Mouse (Mus musculus): Measurements from ENCODE around the gene Sgo2a.
"Not testable (repeated sequence)": the region's sequence is repeated elsewhere in the genome, so short reads cannot be mapped to it uniquely, and the experiment has no call there.

Gene Sgo2a

DNA sequence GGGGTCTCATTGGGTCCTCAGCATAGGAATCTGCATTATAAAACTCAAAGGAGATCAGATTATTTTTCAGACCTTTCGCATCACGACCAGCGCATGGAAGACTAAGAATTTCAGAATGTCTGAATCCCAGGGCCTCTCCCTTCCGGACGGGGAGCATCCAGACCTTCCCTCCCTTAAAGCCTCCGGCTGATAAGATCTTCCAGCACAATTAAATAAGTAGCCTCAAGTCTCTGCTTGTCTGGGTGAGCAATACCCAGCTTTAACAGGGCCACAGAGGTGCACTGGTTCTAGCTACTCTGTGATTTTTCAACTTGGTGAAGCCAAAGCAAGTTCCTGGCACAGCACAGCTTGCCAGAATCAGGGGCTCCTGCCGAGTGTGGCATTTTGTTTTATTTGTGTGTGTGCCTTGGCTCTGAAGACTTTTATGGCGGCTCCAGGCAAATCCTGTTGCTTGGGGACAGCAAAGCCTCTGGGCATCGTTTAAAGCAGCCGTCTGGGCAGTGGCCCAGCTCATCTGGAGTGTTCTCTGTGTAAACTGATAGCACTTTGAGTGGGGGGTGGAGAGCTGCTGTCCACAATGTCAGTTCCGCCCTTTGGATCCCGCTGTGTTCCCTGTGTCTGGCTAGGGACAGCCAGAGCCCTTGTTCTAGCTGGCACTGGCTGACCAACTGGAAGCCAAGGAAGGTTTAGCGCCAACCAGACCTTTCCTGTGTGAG, 34.5 kb downstream of the Sgo2a start:
- DNase-seq (ENCODE audit: low read depth, low spot score), result peak; percentile 50

DNA sequence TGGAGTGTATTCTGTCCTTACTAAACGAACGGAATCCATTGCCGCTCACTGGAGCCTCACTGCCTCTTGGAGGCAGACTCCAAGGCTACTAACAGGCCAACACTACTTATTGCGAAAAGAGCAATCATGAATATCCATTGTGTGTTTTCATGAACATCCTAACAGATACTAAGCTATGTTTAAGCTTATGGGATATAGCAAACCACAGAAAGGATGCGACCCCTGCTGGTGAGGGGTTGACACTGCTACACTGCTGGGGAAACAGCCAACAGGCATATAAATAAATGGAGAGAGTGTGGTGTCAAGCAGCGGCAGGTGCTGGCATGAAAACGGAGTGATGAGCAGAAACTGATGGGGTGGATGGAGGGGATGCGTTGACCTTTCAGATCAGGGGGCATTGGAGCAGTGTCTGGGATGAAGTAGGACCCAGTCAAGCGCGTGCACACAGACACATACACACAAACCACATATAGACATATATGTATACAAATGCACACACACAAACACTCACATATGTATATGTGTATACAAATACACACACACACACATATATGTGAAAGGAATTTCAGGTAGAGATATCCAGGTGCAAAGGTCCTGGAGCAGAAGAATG, 35.5 kb downstream of the Sgo2a start:
- DNase-seq (ENCODE audit: low read depth, low spot score), result peak; percentile 84

DNA sequence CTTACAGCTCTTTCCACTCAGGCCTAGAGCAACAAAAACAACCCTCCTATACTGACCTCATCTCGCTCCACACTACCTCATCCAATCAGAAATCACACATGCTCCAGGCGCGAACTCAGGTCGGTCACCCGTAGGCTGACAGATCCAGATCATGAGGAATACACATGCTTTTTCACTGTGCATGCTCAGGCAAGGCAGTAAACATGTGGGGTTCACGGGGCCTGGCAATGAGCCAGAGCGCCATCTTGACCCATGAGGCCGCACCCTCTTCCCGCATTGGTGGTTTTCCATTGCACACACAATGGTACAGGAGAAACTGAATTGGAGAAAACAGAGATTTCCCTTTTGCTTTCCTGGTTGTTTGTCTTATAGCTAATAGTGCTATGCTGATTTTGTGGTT, 41.5 kb downstream of the Sgo2a start:
- not testable (repeated sequence) for DNase-seq (ENCODE audit: low read depth, low spot score)

DNA sequence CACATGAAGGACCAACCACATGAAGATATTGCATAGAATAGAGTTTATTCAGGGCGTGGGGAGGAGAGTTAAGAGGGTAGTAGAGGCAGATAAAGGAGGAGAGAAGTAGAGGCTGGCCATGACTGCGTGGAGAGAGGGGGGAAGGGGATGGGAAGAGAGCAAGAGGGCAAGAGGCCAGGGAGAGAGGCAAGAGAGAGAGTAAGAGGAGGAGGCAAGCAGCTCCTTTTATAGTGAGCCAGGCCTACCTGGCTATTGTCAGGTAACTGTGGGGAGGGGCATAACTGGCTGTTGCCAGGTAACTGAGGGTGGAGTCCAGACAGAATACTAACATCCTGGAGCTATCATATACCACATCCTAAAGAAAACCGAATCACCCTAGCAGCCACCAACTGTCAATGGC, 49.3 kb downstream of the Sgo2a start:
- no peak for DNase-seq (ENCODE audit: low read depth, low spot score)

DNA sequence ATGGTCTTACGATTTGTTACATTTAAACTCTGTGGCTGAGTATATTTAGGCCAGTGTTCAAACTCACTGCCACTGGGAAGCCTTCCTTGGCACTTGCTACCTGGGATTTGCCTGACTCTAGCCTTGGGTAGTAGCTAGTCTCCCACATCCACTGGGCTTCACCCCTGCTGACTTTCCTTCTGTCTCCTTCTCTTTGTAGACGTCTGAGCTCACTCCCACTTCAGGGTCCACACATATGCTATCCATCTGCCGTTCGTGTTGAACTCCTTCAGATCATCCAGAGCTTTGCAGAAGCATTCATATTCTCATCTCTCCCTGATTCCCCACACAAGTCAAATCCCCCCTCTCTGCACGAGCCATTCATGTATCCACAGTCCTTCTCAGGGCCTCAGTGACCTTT, 49.8 kb downstream of the Sgo2a start:
- no peak for DNase-seq (ENCODE audit: low read depth, low spot score)

DNA sequence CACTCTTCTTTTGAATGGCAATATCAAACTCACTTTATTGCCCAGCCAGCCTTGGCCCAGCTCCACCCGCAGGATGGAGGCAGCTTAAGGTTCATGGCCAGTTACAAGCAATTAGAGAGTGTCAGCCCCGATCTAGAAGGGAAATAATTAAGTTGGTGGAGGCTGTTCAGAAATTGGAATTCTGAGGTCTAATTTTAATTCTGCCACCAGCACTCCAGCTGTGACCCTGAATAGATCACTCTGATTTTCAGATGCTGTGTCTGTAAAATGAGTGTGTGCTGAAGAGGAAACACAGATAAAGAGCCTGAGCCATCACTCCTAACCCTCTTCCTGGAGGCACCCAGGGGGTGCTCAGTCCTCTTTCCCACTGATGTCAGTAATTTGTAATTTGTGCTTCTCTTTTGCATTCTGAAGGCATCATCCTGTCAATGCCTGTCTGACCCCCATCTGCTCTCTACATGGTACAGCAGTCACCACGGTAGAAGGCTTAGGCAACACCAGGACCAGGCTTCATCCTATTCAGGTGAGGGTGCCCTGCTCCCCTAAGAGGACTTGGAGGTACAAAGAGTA, 51.0 kb downstream of the Sgo2a start:
- no peak for DNase-seq (ENCODE audit: low read depth, low spot score)

DNA sequence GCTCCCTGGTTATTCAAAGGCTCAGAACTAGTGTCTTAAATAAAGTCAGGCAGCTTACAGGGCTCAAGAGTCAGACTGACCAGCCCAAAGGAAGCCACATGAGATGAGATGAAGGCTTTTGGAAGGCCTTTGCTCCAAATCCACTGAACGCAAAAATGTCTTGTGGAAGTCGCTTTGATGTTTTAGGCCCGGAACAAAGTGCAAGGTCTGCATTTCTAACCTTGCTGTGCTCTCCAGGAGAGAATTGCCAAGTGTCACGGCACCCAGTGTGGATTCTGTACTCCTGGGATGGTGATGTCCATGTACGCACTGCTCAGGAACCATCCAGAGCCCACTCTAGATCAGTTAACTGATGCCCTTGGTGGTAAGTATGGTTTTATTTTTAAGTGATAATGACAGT, 53.4 kb downstream of the Sgo2a start:
- no peak for DNase-seq (ENCODE audit: low read depth, low spot score)

DNA sequence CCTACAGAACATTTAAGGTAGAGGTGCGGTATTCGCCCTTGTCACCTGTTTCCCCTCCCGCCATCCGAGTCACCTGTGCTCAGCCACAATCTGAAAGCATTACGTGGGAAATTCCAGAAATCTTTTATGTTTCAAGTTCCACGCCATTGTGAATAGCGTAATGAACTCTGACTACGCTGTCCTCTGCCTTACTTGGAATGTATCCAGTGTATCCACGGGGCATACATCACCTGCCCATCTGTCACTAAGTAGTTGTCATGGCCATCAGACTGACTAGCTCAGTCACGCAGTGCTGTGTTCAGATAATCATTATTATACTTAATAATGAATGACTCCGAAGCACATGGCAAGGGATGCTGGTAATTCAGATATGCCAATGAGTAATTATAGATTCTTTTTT, 59.8 kb downstream of the Sgo2a start:
- no peak for DNase-seq (ENCODE audit: low read depth, low spot score)

DNA sequence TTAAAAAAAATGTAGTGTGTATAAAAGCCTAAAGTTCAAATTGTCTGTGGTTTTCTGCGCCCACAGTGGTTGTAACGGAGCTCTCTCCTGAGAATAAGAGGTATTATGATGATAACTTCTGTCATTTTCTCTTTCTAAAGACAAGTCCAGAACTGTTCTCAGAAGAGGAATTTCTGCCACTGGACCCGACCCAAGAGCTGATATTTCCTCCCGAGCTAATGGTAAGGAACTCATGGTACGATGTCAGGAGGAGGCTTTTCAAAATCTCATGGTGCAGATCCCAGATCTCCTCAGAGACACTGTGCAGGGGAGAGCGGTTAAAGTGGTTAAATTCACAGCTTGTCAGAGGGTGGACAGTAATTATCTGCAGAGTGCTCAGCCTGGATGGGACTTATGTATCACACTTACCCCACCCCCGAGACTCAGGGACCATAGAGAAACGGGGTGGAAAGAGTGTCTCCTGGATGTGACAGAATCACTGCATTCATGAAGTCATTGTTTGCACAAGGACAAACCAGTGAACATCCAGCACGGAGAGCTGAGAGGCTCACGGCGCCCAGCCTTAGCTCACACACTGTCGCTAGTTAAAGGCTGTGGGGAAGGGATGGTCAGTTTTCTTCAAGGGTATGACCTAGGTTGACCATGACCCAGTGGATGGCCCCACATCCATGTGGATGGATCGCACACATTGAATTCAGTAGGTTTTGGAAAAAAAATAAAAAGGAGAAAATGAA, 60.5 kb downstream of the Sgo2a start:
- DNase-seq (ENCODE audit: low read depth, low spot score), result no peak

DNA sequence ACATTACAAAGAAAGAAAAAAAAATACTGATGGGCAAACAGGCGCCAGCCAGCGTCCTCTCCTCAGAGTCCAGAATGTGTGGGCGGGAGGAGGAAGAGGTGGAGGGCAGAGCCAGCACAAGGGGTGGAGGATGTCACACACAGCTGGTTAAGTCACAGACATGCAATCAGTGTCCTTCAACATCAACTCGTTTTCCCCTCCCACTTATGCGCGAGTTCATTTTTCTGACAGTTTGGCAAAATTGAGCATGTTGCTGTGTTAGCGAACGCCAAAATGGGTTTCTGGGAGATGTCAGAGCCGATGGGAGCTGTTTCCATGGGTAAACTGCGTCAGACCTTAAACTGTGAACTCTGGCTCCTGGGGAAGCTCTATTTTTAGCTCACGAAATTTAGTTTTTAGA, 61.2 kb downstream of the Sgo2a start:
- no peak for DNase-seq (ENCODE audit: low read depth, low spot score)

DNA sequence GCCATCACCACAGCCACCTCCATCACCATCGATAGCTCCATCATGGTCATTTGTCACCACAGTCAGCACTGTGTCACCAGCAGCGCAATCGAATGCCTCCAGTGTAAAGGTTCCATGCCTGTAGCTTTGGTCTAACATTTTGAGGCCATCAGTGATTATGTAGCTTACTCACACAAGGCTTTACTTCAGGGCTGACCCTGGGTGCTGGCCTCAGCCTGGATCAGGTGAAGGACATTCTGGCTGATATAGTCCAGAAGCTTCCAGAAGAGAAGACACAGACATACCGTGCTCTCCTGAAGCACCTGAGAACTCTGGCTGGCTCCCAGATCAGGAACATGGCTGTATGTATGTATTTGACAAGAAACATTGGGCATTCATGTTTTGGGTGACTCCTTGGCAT, 63.1 kb downstream of the Sgo2a start:
- no peak for DNase-seq (ENCODE audit: low read depth, low spot score)

DNA sequence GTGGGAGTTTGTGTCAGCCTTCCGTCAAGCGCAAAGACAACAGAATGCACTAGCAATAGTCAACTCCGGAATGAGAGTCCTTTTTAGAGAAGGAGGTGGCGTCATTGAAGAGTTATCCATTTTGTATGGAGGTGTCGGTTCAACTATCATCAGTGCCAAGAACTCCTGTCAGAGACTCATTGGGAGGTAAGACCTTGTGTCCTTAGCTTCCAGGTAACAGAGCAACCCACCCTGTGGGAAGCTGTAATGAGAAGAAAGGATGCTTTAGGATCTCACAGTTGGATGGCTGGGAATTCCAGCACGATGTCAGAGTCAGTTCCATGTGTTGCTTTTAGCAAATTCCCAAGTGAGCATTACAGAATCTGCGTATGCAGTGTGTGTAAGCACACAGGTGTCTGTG, 66.4 kb downstream of the Sgo2a start:
- no peak for DNase-seq (ENCODE audit: low read depth, low spot score)

DNA sequence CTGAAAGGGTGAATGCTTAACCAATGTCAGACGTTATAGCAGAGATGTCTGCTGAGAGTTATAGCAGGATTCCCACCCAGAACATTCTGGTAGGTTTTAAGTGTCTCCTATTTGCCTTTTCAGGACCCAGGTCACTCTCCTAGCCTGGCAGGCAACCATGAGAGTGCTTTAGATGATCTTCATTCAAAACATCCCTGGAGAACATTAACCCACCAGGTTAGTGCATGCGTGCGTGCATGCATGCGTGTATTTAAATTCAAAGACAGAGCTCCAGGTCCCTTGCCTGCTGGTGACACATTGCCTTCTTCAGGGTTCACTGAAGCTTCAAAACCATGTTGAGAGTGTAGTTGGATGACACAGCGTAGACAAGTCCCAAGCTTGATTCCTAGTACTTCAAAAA, 69.4 kb downstream of the Sgo2a start:
- DNase-seq (ENCODE audit: low read depth, low spot score), result no peak

DNA sequence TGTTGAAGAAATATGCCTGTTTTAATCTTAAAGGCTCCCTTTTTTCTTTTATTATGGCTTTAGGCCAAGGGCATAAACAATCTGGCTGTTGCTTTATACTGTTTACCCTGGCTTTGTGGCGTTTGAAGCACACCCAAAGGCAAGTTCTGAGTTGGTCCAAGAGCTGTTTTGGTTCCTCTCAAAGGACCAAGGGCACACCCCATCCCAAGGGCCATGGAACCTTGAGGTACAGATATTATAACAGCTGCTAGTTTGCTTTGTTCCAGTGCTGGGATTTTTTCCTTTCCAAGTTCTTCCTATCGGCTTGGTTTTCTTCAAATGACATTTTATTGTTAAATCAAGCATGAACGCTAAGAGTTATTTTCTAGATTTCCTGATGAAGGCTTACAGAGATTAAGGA, 69.8 kb downstream of the Sgo2a start:
- DNase-seq (ENCODE audit: low read depth, low spot score), result no peak

DNA sequence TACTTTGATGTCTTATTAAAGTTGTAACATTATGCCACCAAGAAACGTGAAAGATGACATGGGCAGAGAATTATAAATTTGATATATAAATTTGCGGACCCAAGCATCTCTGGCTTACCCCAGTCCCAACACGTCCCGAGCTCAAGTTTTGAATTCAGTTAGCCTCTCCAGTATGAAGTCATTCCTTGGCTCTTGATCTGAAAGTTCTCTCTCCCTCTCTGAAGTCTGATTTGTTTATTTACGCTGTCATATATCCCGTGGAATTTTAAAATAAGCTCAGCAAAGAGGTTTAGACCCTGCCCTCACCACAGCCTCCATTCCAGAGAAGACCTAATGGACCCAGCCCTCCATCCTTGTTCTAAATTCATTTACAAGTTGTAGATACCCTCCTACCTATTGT, 73.4 kb downstream of the Sgo2a start:
- no peak for DNase-seq (ENCODE audit: low read depth, low spot score)

DNA sequence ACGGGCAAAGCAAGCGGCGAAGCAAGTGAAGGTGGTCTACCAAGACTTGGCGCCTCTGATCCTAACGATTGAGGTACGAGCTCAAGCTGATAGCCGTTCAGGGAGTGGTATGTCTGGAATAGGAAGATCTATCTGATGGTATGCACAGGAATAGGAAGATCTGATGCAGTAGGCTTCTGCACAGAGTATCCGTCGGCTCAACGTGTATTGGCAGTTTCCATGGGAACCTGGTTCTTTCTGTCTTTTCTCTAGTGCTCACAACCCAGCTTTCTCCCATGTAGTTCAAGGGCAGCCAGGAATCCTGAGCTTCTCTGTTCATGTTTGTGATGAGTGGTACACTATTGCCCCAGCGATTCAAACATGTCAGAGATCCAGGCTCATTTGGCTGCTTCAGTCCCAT, 74.3 kb downstream of the Sgo2a start:
- no peak for DNase-seq (ENCODE audit: low read depth, low spot score)

DNA sequence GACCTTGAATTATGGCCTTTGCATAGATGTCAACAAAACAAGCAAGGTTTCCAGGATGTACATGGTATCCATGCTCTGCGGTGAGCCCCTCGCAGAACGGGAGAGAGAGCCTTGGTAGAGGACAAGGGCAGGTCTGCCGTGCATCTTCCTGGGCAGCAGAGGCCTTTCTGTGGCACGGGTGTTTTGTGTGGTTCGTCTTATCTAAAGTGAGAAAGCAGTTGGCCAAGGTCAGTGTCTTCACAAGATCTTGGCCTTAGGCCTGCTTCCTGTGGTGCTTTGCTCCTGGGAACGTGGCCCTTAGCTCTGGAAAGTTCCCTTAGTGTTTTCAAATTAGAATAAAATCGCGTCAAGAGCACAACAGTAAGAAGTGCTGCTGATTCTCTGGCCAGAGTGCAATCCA, 75.2 kb downstream of the Sgo2a start:
- DNase-seq (ENCODE audit: low read depth, low spot score), result no peak

DNA sequence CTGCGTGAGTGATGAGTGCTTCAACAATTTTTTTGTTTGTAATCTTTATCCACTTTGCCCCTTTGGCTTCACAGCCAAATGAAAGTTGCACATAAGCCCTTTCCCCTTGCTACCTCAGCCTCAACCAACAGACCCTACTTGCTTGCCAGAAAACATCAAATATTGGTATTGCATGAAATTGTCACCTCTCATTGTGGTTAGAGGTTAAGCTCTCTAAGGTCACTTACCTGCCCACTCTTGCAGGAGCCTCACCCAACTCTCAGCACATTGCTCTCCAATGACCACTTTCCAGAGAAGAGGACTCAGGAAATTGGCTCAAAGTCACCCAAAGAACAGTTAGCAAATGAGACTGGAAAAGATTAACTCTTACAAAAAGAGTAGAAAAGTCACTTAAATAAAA, 75.7 kb downstream of the Sgo2a start:
- DNase-seq (ENCODE audit: low read depth, low spot score), result no peak

DNA sequence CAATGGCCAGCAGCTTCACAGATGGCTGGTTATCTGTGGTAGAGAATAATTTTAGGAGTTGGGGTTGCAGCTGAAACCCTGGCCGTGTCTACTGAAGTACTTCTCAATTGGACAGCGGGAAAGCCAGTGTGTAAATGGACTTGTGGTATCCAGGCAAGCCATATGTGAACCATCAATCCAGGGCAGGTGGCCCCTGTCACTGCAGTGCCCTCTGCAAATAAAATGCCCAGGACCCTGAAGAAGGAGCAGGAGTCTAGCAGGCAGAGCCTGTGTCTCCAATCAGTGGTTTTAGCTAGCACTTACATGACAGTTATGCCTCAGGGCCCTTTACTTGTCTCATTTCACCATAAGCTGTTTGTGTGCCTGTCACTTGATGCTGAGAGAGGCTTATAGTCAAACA, 76.6 kb downstream of the Sgo2a start:
- DNase-seq (ENCODE audit: low read depth, low spot score), result no peak

DNA sequence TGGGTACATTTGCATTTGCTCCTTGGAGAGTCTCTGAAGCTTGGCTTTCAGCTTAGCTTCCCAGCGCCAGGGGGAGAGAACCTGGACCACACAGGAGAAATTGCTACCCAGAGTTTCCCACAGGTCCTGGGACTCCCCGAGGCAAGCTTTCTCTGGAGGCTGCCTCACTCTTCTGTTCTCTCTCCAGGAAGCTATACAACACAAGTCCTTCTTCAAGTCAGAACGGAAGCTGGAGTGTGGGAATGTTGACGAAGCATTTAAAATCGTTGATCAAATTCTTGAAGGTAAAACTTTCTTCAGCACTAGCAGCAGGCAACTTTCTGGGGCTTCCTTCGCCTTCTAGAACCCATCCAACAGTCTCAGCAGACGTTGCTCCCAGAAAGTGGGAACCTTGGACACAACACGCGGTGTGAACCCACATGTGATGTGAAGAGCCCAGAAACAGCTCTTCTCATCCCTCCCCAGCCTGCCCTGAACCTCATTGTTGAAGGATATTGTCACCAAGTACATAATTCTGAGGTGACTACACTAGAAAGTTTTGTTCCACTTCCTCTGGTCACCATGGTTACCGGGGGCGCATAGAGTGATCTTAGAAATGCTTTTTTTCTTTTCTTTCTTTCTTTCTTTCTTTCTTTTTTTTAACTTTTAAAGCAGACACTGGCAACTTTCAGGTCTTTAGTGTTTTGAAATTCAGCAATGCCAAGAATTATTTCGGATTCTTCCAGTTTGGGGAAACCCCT, 77.4 kb downstream of the Sgo2a start:
- DNase-seq (ENCODE audit: low read depth, low spot score), result no peak

DNA sequence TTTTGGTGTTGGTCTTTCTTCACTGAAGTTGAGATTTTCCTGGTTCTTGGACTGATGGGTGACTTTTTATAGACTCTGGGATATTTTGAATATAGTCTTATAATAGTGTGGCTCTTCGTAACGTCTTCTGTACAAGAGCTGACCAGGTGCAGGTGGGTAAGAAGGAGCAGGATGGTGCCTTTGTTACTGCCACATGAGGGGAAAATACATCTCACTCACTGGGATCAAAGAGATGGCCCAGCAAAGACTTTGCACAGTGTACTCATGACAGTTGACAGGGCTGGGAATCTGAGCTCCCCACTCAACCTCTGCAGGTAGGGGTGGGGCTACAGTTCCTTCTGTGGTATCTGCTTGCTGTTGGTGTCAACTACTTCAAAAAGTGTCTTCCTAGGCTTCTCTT, 78.5 kb downstream of the Sgo2a start:
- DNase-seq (ENCODE audit: low read depth, low spot score), result no peak
